Mouse (Mus musculus): ENCODE results near the gene Tmem211. TPM values are rescaled to one million over a fixed set of nuclear protein-coding genes. Genes with fewer than 3 reads are reported as not detected.

Gene Tmem211
- polyA plus RNA-seq, 1 experiment from 2014 or later = 0.09 TPM

DNA sequence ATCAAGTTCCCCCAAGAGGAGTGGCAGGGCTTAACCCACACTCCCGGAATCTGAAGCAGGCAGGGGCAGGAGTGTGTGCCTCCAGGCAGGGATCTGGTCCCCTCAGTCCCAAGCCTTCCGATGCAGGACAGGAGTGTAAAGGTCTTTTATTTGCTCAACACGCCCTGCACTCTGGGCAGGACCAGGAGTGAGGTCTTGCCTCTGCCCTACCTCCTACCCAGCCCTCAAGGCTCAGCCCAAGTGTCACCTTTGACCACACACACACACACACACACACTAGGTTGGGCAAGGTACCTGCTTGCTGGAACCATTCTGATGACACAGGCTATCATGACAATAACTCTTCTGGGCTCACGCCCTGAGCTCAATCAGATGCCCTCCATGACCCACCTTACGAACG lies 7.3 kb upstream of the Tmem211 start:
- Histone ChIP-seq H3K4me3 (ENCODE audit: low read length) (no peak overlapping the region), H3K36me3 (ENCODE audit: insufficient read depth, low read length) (no peaks in the 10 kb centered on the region), H3K9ac (replicated peaks; ENCODE audit: low read length) (no peak overlapping the region), H3K27ac (ENCODE audit: low read length) (no peak overlapping the region; the same call in 1 of the 2 replicates), H3K4me1 (ENCODE audit: insufficient read depth, low read length) (peaks cover 43% of the 10 kb centered on the region), H3K4me2 (replicated peaks; ENCODE audit: low read depth, low read length) (no peak overlapping the region; the same call in 1 of the 2 replicates), H3K9me3 (ENCODE audit: low read length) (no peaks in the 10 kb centered on the region; the same call in 1 of the 2 replicates), H3K27me3 (ENCODE audit: insufficient read depth, low read length) (no peaks in the 10 kb centered on the region)
- 64% methylated on average over 6 of the region's 6 CpGs for WGBS
- no peak for ATAC-seq (ENCODE audit: low FRiP score, low TSS enrichment)

DNA sequence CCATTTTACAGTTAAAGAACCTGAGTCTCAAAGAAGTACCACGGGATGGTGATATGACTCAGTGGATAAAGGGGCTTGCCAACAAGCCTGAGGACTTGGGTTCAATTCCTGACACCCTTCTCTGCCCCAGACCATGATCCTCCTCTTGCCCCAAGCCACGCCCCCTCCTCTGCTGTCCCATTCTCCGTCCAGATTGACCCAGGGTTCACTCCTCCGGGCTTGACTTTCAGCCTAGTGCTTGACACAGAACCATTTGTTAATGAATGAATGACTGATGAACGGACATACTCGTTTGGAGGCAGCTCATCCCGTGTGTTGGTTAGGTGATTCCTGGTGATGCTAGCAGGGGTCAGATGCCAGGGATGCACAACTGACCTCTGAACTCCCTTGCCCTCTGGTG lies 6.8 kb upstream of the Tmem211 start:
- H3K27me3 ChIP-seq (ENCODE audit: insufficient read depth, low read length) = no peaks in the 10 kb centered on the region
- peak overlapping the region; percentile 90 for H3K4me2 ChIP-seq (replicated peaks; ENCODE audit: low read depth, low read length)
- H3K36me3 ChIP-seq (ENCODE audit: insufficient read depth, low read length) = no peaks in the 10 kb centered on the region
- WGBS = 42% methylated on average over 7 of the region's 7 CpGs
- no peak for ATAC-seq (ENCODE audit: low FRiP score, low TSS enrichment)
- no peak overlapping the region for H3K9ac ChIP-seq (replicated peaks; ENCODE audit: low read length)
- no peaks in the 10 kb centered on the region; the same call in 1 of the 2 replicates for H3K9me3 ChIP-seq (ENCODE audit: low read length)
- H3K27ac ChIP-seq (ENCODE audit: low read length) = no peak overlapping the region
- H3K4me1 ChIP-seq (ENCODE audit: insufficient read depth, low read length) = peaks cover 41% of the 10 kb centered on the region
- H3K4me3 ChIP-seq (ENCODE audit: low read length) = peak overlapping the region; percentile 75

DNA sequence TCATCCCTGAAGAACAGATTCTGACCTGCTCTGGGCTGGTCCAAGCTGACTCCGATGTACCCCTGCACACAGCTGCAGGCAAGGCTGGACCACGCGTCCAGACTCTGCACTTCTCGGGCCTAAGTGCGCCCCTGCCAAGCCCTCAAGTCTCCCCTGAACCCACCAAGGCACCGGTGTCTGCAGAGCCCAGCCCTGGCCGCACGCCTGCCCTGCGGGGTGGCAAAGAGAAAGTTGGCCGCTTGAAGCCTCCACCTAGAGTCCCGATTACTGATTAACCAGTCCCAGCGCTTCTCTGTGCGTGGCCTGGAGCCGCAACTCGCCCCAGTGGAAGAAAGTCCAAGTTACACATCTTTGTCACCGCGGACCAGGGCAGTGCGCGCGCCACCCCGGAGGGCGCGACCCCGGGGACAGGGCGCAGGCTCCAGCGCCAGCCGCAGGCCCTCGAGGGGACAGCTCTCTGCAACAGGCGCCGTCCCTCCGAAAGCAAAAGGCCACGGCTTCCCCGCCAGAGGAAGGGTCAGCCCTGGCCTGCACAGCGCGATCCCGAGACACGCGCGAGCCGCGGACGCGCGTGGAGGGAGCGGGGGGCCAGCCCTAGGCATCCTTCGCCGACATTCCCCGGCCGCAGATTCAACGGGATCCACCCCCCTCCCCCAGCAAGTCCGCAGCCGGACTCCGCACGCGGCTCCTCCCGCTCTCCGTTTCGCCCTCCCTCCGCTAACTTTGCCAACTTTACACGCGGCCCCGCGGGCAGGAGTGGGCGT lies 6.1 kb upstream of the Tmem211 start:
- peak; percentile 52 for ATAC-seq (ENCODE audit: low FRiP score, low TSS enrichment)
- H3K4me1 ChIP-seq (ENCODE audit: insufficient read depth, low read length) = peaks cover 44% of the 10 kb centered on the region
- H3K27me3 ChIP-seq (ENCODE audit: insufficient read depth, low read length) = no peaks in the 10 kb centered on the region
- peak overlapping the region; percentile 75 for H3K4me3 ChIP-seq (ENCODE audit: low read length)
- H3K9ac ChIP-seq (replicated peaks; ENCODE audit: low read length) = peak overlapping the region; percentile 75
- H3K36me3 ChIP-seq (ENCODE audit: insufficient read depth, low read length) = no peaks in the 10 kb centered on the region
- H3K9me3 ChIP-seq (ENCODE audit: low read length) = no peaks in the 10 kb centered on the region; the same call in 1 of the 2 replicates
- H3K27ac ChIP-seq (ENCODE audit: low read length) = peak overlapping the region; percentile 88
- H3K4me2 ChIP-seq (replicated peaks; ENCODE audit: low read depth, low read length) = peak overlapping the region; percentile 90
- WGBS = 2% methylated on average over 62 of the region's 64 CpGs

DNA sequence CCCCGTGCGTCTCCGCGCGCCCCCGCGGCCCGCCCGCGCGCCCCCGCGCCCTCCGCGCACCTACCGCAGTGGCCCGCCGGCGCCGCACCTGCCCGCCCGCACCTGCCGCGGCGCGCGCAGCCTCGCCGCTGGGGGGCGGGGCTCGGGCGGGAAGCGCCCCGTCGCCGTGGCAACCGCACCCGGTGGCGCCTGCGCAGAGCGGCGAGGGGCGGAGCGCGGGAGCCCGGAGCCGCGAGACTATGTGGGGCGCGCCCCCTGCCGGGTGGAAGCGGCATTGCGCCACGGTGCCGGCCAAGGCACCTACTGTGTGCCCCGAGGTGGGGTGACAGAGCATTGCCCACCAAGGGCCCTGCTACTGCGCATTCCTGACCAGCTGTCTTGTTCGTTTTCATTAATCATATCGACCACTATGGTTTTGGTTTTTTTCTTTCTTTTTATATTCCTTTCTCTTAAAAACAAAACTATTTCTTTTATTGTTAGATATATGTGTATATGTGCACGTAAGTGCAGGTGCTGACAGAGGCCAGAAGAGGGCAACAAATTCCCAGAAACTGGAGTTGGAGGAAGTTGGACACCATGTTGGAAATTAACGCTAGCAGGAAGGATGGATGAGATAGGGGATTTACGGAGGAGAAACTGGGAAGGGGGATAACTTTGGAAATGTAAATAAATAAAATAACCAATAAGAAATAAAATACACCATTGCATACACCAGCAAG lies 5.4 kb upstream of the Tmem211 start, which contains the start of gene 2900026A02Rik:
Gene 2900026A02Rik, minus strand, starts transcription at position 90 of the 719 bp plus-strand sequence.
- H3K4me1 ChIP-seq (ENCODE audit: insufficient read depth, low read length) = peaks cover 45% of the 10 kb centered on the region
- H3K36me3 ChIP-seq (ENCODE audit: insufficient read depth, low read length) = no peaks in the 10 kb centered on the region
- H3K9ac ChIP-seq (replicated peaks; ENCODE audit: low read length) = peak within 1 kb of the TSS; percentile 75
- no peaks in the 10 kb centered on the region for H3K27me3 ChIP-seq (ENCODE audit: insufficient read depth, low read length)
- 11% methylated on average over 42 of the region's 62 CpGs for WGBS
- H3K27ac ChIP-seq (ENCODE audit: low read length) = peak within 1 kb of the TSS; percentile 88
- peak within 1 kb of the TSS; percentile 90 for H3K4me2 ChIP-seq (replicated peaks; ENCODE audit: low read depth, low read length)
- ATAC-seq (ENCODE audit: low FRiP score, low TSS enrichment) = peak; percentile 43; the same call in 1 of the 2 replicates
- peak within 1 kb of the TSS; percentile 75 for H3K4me3 ChIP-seq (ENCODE audit: low read length)
- H3K9me3 ChIP-seq (ENCODE audit: low read length) = no peaks in the 10 kb centered on the region; the same call in 1 of the 2 replicates

DNA sequence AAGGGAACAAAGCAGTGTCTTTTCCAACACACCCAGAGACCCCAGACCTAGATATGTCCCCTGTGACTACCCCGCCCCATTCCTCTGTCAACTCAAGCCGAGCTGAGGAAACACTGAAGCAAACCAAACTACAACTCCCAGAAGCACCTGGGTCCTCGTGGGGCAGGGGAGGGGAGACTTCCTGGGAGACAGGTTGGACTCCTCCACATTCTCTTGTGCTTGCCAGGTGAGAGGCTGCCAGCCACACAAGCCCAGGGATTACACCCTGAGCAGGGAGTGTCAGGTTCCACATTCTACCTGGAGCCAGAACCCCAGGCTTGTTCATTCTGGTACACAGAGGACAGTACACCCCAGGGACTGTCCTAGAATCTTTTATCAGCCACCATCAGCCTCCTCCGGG lies 2.8 kb upstream of the Tmem211 start:
- Histone ChIP-seq H3K36me3 (ENCODE audit: insufficient read depth, low read length) (no peaks in the 10 kb centered on the region), H3K4me3 (ENCODE audit: low read length) (no peak overlapping the region), H3K9ac (replicated peaks; ENCODE audit: low read length) (no peak overlapping the region), H3K4me1 (ENCODE audit: insufficient read depth, low read length) (peaks cover 28% of the 10 kb centered on the region), H3K27ac (ENCODE audit: low read length) (no peak overlapping the region), H3K9me3 (ENCODE audit: low read length) (no peaks in the 10 kb centered on the region; the same call in 1 of the 2 replicates), H3K4me2 (replicated peaks; ENCODE audit: low read depth, low read length) (no peak overlapping the region), H3K27me3 (ENCODE audit: insufficient read depth, low read length) (no peaks in the 10 kb centered on the region)
- ATAC-seq (ENCODE audit: low FRiP score, low TSS enrichment) = no peak
- WGBS = 51% methylated on average over 4 of the region's 4 CpGs

DNA sequence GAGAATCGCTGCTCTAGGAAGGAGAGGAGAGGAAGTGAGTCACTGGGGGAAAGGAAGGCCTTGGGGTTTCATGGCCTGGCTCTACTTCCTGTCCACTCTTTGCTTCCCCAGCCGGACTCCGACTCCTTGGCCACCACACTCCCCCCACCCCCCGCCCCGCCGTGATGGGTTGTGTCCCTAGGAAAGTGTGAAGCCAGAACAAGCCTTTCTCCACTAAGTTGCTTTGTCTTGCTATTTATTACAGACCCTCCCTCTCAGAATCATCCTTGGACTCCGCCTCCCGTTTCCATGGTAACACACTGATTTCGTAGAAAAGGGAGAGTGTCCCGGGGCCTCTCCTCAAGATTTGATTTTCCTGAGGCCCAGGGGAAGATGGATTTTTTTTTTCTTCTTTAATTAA lies 1.4 kb upstream of the Tmem211 start:
- Histone ChIP-seq H3K36me3 (ENCODE audit: insufficient read depth, low read length) (no peaks in the 10 kb centered on the region), H3K27me3 (ENCODE audit: insufficient read depth, low read length) (no peaks in the 10 kb centered on the region), H3K9ac (replicated peaks; ENCODE audit: low read length) (no peak overlapping the region), H3K9me3 (ENCODE audit: low read length) (no peaks in the 10 kb centered on the region; the same call in 1 of the 2 replicates), H3K4me1 (ENCODE audit: insufficient read depth, low read length) (peaks cover 17% of the 10 kb centered on the region), H3K4me3 (ENCODE audit: low read length) (no peak overlapping the region), H3K4me2 (replicated peaks; ENCODE audit: low read depth, low read length) (peak overlapping the region; percentile 57; the same call in 1 of the 2 replicates), H3K27ac (ENCODE audit: low read length) (no peak overlapping the region)
- 13% methylated on average over 10 of the region's 10 CpGs for WGBS
- ATAC-seq (ENCODE audit: low FRiP score, low TSS enrichment) = no peak

DNA sequence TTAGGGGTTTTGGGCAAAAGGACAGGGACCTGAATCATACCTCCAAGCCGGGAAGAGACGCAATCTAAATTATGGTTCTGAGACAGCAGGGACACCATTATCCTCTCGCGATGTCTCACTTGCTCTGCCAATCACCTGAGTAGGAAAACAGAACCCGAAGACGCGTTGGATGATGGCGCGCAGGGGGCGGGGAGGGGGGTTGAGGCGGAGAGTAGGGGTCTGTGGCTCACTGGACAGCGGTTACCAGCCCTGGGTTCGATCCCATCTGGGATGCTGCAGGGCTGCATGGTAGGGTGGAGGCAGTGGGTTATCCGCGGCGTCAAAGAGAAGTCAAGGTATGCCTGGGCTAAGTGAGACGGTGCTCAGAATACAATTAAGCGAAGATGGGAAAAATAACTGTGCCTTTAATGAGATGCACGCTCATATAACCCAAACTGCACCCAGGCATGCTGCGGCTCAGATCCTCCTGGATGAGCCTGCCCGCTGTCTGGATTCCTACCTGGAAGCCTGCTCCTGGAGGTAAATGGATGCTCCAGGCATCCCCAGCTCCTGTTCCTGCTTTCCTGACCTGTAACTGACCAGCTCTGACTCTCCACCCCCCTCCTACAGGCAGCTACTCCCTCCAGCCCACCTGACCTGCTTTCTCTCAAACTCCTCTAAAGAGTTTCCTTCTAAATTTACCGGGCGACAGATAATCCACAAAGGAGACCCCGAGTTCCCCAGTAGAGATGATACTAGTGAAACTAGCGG lies 848 bp upstream of the Tmem211 start:
- H3K4me3 ChIP-seq (ENCODE audit: low read length) = peak overlapping the region; percentile 28
- no peaks in the 10 kb centered on the region for H3K36me3 ChIP-seq (ENCODE audit: insufficient read depth, low read length)
- H3K27ac ChIP-seq (ENCODE audit: low read length) = peak overlapping the region; percentile 77
- peaks cover 17% of the 10 kb centered on the region for H3K4me1 ChIP-seq (ENCODE audit: insufficient read depth, low read length)
- H3K4me2 ChIP-seq (replicated peaks; ENCODE audit: low read depth, low read length) = peak overlapping the region; percentile 57
- H3K27me3 ChIP-seq (ENCODE audit: insufficient read depth, low read length) = no peaks in the 10 kb centered on the region
- 12% methylated on average over 25 of the region's 25 CpGs for WGBS
- H3K9me3 ChIP-seq (ENCODE audit: low read length) = no peaks in the 10 kb centered on the region; the same call in 1 of the 2 replicates
- ATAC-seq (ENCODE audit: low FRiP score, low TSS enrichment) = no peak
- peak overlapping the region; percentile 47 for H3K9ac ChIP-seq (replicated peaks; ENCODE audit: low read length)

DNA sequence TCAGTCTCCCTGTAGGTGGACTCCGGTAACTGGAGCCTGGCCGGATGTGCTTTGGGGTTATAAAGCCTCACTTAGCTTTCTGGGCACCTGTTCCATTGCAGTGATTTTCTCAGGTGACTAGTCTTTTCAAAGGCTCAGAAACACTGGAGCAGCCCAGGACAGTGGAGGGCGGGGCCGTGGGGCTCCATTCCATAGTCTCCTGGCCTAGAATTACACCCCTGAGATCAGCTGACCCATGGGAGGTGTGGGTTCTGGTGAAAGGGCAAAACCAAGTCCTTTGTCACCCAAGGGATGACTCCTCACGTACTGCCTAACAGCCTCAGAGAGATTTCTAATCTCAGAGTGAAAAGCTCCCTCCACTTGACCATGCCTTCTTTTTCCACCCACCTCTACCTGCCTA lies 3.5 kb downstream of the Tmem211 start:
- Histone ChIP-seq H3K27ac (ENCODE audit: low read length) (no peak overlapping the region), H3K36me3 (ENCODE audit: insufficient read depth, low read length) (no peaks in the 10 kb centered on the region), H3K4me3 (ENCODE audit: low read length) (no peak overlapping the region), H3K4me1 (ENCODE audit: insufficient read depth, low read length) (peaks cover 16% of the 10 kb centered on the region), H3K27me3 (ENCODE audit: insufficient read depth, low read length) (no peaks in the 10 kb centered on the region), H3K9me3 (ENCODE audit: low read length) (no peaks in the 10 kb centered on the region), H3K4me2 (replicated peaks; ENCODE audit: low read depth, low read length) (no peak overlapping the region), H3K9ac (replicated peaks; ENCODE audit: low read length) (no peak overlapping the region)
- no peak for ATAC-seq (ENCODE audit: low FRiP score, low TSS enrichment)
- WGBS = 49% methylated on average over 5 of the region's 5 CpGs

- no peak for ATAC-seq (ENCODE audit: low FRiP score, low TSS enrichment)
- H3K4me3 ChIP-seq (ENCODE audit: low read length) = no peak overlapping the region
- WGBS = 75% methylated on average over 8 of the region's 8 CpGs
Observed at GRCm38 (mm10) chr5:113249263-113249930, 22.7 kb downstream of the Tmem211 start.

More at GRCm38 (mm10) chr5:113249263-113249930, 22.7 kb downstream of the Tmem211 start:
- H3K27me3 ChIP-seq (ENCODE audit: insufficient read depth, low read length) = no peaks in the 10 kb centered on the region
- no peaks in the 10 kb centered on the region for H3K4me1 ChIP-seq (ENCODE audit: insufficient read depth, low read length)
- no peak overlapping the region for H3K9ac ChIP-seq (replicated peaks; ENCODE audit: low read length)
- no peak overlapping the region for H3K27ac ChIP-seq (ENCODE audit: low read length)
- no peak overlapping the region for H3K4me2 ChIP-seq (replicated peaks; ENCODE audit: low read depth, low read length)
- H3K9me3 ChIP-seq (ENCODE audit: low read length) = no peaks in the 10 kb centered on the region
- H3K36me3 ChIP-seq (ENCODE audit: insufficient read depth, low read length) = no peaks in the 10 kb centered on the region

Data from kidney, embryonic 16.5 days (tissue).